Mouse (Mus musculus) spleen, adult 12 weeks (tissue): Measurements from ENCODE around the gene Calhm6.

ENCODE experiments used
- DNase-seq: peaks from one replicate; pipeline ENCODE4 v3.0.0; 2022; ENCODE audit warnings: low spot score

Gene Calhm6

GRCm38 (mm10) chr10:34096418-34096883 is 31.3 kb downstream of the Calhm6 start, which contains the start of gene Calhm5:
Gene Calhm5 (minus strand): TSS chr10:34096519.
- no peak for DNase-seq

GRCm38 (mm10) chr10:34095964-34096363 is 31.8 kb downstream of the Calhm6 start:
- DNase-seq, result no peak

GRCm38 (mm10) chr10:34095147-34095546 is 32.6 kb downstream of the Calhm6 start:
- no peak for DNase-seq

- no peak for DNase-seq
These were observed 35.9 kb downstream of the Calhm6 start for GRCm38 (mm10) chr10:34091888-34092287.

- DNase-seq, result no peak
These were observed 37.3 kb downstream of the Calhm6 start for GRCm38 (mm10) chr10:34090481-34090880.

- no peak for DNase-seq
These were observed 38.3 kb downstream of the Calhm6 start for GRCm38 (mm10) chr10:34089517-34089916.

- DNase-seq, result no peak
These were observed 39.3 kb downstream of the Calhm6 start for GRCm38 (mm10) chr10:34088515-34088914.

GRCm38 (mm10) chr10:34086514-34086913 is 41.3 kb downstream of the Calhm6 start:
- DNase-seq, result no peak
